Mouse (Mus musculus) megakaryocyte progenitor cell, adult 5-6 weeks (primary cell): ENCODE measurements around the gene Hoxb7. TPM values are rescaled to one million over a fixed set of nuclear protein-coding genes. Genes with fewer than 3 reads are reported as not detected.

Experiments
- ATAC-seq: replicated peaks from 2 replicates; pipeline ENCODE4 v1.8.0; 2016; ENCODE audit warnings: mild to moderate bottlenecking, moderate TSS enrichment, inconsistent platforms; ENCODE audit not compliant: poor library complexity
- total RNA-seq, 2 experiments: library from RNA; stranded (forward) in 1 of 2; stranded (reverse) in 1 of 2; fragments of 157-497, 149-512 nt in 1 of 2; fragments of 200-1000 nt in 1 of 2; gene quantifications; 2 replicates each; pipeline versions ENCODE4 v1.2.3 to v1.2.4; 2015 to 2017

The Hoxb7 gene
- total RNA-seq, 2 experiments from 2014 or later = not detected

GRCm38 (mm10) chr11:96284041-96284749 is 2.2 kb upstream of the Hoxb7 start:
- ATAC-seq = peak; percentile 54; the same call in 1 of the 2 replicates

GRCm38 (mm10) chr11:96284774-96285734 is 1.4 kb upstream of the Hoxb7 start:
- no peak for ATAC-seq

GRCm38 (mm10) chr11:96286739-96287385 is 439 bp downstream of the Hoxb7 start:
- ATAC-seq = no peak

DNA sequence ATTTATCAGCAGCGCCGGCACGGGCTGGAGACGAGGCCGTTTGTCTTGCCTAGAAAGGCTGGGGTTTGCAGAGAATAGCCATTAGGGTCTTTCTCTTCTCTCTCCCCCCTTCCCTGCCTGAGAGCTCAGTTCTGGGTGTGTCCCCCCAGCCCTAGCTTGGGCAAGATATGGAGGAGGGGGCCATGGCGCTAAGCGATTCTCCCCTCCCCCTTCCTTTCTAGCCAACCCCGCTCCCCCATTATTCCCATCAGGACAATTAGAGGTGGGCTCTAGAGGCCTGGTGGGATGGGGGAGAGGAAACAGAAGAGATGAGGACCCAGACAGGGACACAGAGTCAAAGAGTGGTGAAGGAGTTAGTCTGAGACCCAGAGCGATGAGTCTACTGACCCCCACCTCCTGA is 988 bp downstream of the Hoxb7 start:
- ATAC-seq = no peak

DNA sequence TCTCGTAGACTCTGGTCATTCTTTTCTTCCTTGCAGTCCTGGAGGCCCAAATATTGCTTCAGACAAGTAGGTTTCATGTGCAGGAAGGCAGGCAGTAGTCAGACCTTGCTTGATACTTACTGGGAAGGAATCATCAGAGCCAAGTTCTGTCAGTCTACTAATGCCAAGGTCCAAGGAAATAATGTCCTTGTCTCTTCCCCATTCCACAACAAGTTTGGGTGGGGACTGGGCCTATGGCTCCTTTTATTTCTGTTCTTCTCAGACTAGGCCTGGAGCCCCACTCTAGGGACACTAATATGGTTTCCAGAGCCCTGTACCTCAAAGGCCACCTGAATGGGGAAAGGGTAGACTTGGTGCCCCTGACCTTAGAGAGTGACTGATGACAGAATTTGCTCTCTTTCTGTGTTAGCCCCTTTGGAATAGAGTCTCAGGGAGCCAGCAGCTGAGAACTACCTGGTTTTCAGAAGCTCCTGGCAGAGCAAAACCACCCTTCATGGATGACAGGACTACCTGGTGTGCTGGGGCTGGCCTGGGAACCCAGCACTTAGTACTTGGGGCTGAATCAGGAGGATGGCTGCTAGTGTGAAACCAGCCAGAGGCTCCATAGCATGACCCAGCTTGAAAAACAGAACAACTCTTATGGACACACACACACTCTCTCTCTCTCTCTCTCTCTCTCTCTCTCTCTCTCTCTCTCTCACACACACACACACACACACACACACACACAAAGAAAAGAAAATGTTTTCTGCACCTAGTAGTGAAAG is 2.2 kb downstream of the Hoxb7 start:
- no peak for ATAC-seq

- ATAC-seq = no peak
These were observed 2.9 kb downstream of the Hoxb7 start for GRCm38 (mm10) chr11:96289293-96289692.

DNA sequence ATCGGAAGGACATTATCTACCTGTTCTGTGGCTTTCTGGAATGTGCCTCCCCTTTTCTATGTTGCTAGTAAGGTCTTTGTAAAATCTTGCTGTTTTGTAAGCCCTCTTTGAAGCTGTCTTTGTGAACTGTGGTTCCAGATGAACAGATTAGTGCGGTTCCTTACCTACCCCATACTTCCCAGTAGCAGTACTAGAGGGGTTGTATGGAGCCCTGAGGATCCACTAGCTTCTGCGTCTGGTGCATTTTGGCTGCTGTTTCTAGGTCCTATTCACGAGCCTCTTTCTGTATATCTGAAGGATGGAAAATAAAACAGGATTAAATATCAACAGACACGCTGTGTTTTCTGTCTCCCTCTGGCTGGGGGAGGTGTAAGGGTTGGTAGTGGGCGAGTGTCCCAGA is 3.4 kb downstream of the Hoxb7 start:
- no peak for ATAC-seq

GRCm38 (mm10) chr11:96290705-96291355 is 4.4 kb downstream of the Hoxb7 start:
- ATAC-seq = no peak

- ATAC-seq = no peak
These were observed 5.5 kb downstream of the Hoxb7 start, which contains the start of gene Hoxb6 for GRCm38 (mm10) chr11:96291681-96292564. Hoxb6 (plus strand) TSS chr11:96292476.

DNA sequence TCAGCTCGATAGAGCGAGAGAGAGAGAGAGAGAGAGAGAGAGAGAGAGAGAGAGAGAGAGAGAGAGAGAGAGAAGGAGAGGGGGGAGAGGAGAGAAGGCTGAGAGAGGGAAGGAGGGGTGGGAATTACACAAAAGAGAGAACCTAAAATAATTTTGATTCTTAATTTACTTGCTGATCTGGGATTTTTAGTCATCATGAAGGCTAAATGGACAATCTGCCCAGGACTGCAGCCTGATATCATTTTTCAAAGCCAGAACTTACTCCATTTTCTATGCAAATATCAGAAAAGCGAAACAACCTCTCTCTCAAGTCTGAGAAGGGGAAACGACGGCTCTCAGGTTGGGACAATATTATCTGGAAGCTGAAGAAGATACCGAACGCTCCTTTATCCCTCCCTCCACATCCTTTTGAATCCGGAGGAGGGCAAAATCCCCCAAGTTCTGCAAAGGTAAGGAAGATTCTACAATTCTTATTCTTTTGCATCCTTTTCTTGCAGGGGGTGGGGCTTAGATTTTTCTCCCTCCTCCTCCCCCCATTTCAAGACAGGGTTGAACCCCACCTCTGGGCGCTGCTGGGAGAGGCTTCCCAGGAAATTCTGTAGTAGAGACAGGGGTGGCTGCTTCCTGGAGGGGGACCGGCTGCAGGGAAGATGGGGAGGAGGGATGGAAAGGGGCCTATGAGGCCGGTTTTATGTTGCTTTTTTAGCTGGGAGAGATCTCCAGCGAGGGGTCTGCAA is 6.3 kb downstream of the Hoxb7 start:
- ATAC-seq = no peak

DNA sequence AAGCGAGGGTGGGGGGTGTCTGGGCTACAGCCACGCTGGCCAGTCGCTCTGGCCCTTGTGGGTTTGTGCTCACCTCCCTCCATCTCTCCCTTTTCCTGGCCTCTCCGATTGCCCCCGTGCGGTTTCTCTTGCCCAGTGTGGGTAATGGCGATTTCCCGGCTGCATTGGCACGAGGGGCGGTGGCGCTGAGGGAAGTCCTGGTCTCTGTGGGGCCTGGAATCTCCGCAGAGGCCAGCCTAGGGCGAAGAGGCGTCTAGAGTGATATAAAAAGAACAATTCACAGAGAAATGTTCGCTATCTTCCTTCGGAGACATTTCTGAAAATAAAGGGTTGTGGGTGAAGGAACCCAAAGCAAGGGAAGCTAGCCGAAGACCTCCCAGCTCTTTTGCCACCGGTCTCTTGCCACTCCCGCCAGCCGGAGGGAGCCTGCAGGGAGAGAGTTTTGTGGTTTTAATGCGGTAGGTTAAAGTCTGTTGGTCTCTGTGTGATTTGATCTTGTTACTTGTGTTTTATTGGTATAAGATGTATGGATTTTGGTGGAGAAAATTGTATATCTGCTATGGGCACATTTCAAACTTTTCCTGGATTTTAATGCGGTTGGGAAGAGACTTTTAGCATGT is 7.0 kb downstream of the Hoxb7 start:
- no peak for ATAC-seq

DNA sequence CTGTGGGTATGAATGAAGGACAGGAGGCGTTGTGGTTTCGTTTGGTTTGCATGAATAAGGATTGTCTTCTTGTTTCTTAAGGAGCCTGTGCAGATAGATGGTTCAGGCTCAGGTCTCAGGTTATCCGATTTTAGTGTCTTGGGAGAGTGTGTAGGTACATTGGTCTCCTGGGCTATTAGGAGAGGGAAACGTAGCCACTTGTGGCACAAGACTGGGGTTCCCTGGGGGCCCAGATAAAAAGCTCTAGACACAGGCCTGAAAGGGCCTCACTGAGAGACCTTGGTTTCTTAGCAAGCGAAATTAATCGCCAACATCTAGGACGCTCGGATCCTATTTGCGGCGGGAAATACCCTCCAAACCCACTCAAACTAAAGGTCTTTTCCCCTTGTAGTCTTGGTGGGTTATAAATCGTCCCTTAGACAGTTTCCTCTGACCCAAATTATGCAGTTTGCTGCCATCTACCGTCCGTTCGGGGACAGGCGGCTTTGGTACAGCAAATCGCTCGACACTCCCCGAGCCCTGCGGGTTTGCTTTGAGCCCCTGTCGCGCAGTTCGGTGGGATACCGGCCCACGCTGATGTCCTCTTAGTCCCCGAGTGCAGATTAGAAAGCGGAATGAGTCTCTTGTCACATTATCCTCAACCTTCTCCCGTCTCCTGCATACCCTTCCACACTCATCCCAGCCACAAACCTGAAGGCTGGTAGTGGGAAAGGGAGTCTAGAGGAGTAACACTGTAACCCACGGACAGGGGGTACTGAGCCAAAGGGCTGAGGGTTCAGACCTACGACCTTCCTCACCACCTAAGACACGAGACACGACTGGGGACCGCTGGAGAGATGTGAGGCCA is 8.0 kb downstream of the Hoxb7 start:
- peak; percentile 89 for ATAC-seq

GRCm38 (mm10) chr11:96295092-96295835 is 8.8 kb downstream of the Hoxb7 start:
- ATAC-seq = no peak

GRCm38 (mm10) chr11:96296997-96297396 is 10.6 kb downstream of the Hoxb7 start:
- ATAC-seq = no peak

DNA sequence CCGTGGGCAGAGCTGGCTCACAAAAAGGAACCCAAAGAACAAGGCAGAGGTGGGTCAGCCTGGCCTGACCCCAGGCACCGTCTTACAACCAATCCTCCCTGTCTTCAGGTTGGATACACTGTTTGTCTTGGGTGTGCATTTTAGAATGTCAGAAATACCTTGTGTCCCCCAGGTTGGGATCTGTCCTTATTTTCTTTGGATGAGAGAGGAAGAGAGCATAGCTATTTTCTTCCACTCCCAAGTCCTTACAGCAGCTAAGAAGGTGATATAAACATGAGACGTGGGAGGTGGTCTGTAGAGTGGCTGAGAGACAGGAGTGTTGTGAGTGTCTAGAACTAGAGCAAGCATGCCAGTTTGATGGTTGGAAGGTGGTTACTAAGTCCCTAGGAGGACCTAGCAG is 11.0 kb downstream of the Hoxb7 start:
- no peak for ATAC-seq

DNA sequence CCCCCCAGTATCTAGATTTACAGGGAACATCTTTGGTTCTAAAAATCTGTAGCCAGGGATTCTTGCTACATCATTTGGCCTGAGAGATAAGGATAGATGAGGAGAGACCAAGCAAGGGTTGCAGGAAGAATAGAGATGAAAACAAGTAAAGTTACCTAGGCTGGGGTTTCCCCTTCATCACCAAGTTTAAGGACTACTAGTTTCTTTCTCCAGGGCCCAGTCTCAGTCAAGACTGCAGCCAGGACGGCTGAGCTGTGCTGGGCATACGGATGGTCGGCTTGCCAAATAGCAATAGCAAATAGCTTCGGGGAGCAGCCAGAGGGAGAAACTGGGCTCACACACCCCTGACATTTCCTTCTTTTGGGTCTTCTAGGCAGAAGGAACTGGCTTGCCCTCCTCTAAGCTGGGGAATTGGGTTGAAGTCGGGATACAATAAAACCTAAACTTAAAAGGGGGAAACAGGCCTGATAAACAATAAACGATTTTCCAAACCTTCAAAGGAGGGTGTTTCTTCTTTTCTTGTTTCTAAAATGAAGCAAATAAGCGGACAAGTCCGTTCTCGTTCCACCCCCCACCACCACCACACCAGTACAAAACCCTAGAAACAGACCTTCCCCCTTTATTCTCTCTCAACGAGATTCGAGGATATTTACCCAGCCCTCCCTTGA is 11.7 kb downstream of the Hoxb7 start:
- ATAC-seq = no peak
